8 mouse cellular contexts compared by ENCODE assay signal in genomic region chr17:27153773-27154193, GRCm38 (mm10). TPM values are rescaled to one million over a fixed set of nuclear protein-coding genes. Genes with fewer than 3 reads are reported as not detected.
DNase-seq lines count a peak whose midpoint lies in the region; ATAC-seq lines count a peak whose summit lies in the region.
"Had no signal": no experiment of that assay in that cellular context is flagged by ENCODE, and none has a peak within 500 bp of the region (broad histone marks: within the 10 kb centered on the region; RNA-seq: fewer than 3 reads in every experiment).

No protein-coding gene starts in this region.

- peaks cover 30% of the 10 kb centered on the region for H3K4me1 ChIP-seq in embryonic facial prominence, embryonic 14.5 days (ENCODE audit: control insufficient read depth, insufficient read depth, low read length)
- H3K4me1 ChIP-seq in stomach, embryonic 15.5 days, result peaks cover 20% of the 10 kb centered on the region

- no peak for ATAC-seq in embryonic facial prominence, embryonic 14.5 days (ENCODE audit: low read depth)
- ATAC-seq in stomach, embryonic 15.5 days (ENCODE audit: insufficient read depth, low FRiP score, low read depth), result no peak

- peak; percentile 33 for DNase-seq in ovary, postnatal 36 days (ENCODE audit: low spot score)
- no peak for DNase-seq in ovary, adult 18-20 months (ENCODE audit: low spot score)
- DNase-seq in embryonic facial prominence, embryonic 14.5 days (ENCODE audit: low spot score), result no peak
- DNase-seq in heart, postnatal 14 days, result peak; percentile 64 to 74
- DNase-seq in spleen, adult 12 weeks (ENCODE audit: low spot score), result no peak
- DNase-seq in layer of hippocampus, adult 11-12 months (ENCODE audit: low spot score), result no peak

- 33% methylated on average over 7 of the region's 9 CpGs for WGBS in embryonic facial prominence, embryonic 14.5 days
- 67% methylated on average over 9 of the region's 9 CpGs for WGBS in stomach, embryonic 15.5 days

- intact Hi-C loops in heart, postnatal 14 days (cut with DNase I), result no loop called here

- no peaks in the 10 kb centered on the region for H3K27me3 ChIP-seq in embryonic facial prominence, embryonic 14.5 days (replicated peaks; ENCODE audit: control insufficient read depth, insufficient read depth, low read length)
- no peaks in the 10 kb centered on the region for H3K27me3 ChIP-seq in stomach, embryonic 15.5 days (replicated peaks)

- no peak overlapping the region for H3K4me3 ChIP-seq in embryonic facial prominence, embryonic 14.5 days (ENCODE audit: low read depth, low read length)
- no peak overlapping the region for H3K4me3 ChIP-seq in stomach, embryonic 15.5 days (replicated peaks)

- H3K36me3 ChIP-seq in embryonic facial prominence, embryonic 14.5 days (ENCODE audit: control insufficient read depth, insufficient read depth, low read length), result no peaks in the 10 kb centered on the region
- no peaks in the 10 kb centered on the region for H3K36me3 ChIP-seq in stomach, embryonic 15.5 days

- no peak overlapping the region for H3K4me2 ChIP-seq in embryonic facial prominence, embryonic 14.5 days (ENCODE audit: low read depth, low read length)
- H3K4me2 ChIP-seq in stomach, embryonic 15.5 days, result no peak overlapping the region

- H3K9ac ChIP-seq in embryonic facial prominence, embryonic 14.5 days (ENCODE audit: low read depth, low read length), result 0 out of 2 replicates have a peak overlapping the region, but pooled peaks have one; percentile 14
- H3K9ac ChIP-seq in stomach, embryonic 15.5 days, result no peak overlapping the region

- peak overlapping the region; percentile 34 for H3K27ac ChIP-seq in embryonic facial prominence, embryonic 14.5 days (replicated peaks; ENCODE audit: low read depth, low read length)
- peak overlapping the region; percentile 76 for H3K27ac ChIP-seq in stomach, embryonic 15.5 days

- H3K9me3 ChIP-seq in embryonic facial prominence, embryonic 14.5 days (ENCODE audit: control insufficient read depth, low read length), result no peaks in the 10 kb centered on the region
- no peaks in the 10 kb centered on the region for H3K9me3 ChIP-seq in stomach, embryonic 15.5 days

RNA-seq across cellular contexts. Expression of gene Ip6k3, which starts 13.8 kb away (rescaled TPM):
- polyA plus RNA-seq in embryonic facial prominence, embryonic 14.5 days (2014; fragmentation: Nextera tagmentation; extraction: Ambion mirVana), result 0.59 and 1.1 TPM in 2 replicates
- 10 to 100 TPM in 1 of 2 experiments, 1 to 10 TPM in 1; 8.9 to 10.7 TPM for total RNA-seq in heart, postnatal 14 days (2021)
- 0.18 and 0.21 TPM in 2 replicates for polyA plus RNA-seq in stomach, embryonic 15.5 days (2015; fragmentation: Nextera tagmentation; extraction: Ambion mirVana)
- total RNA-seq: hematopoietic stem cell, adult 5-6 weeks had no signal

RNA-seq across cellular contexts. Expression of gene Uqcc2, which starts 20.1 kb away (rescaled TPM):
- polyA plus RNA-seq in embryonic facial prominence, embryonic 14.5 days (2014; fragmentation: Nextera tagmentation; extraction: Ambion mirVana), result 343 and 350 TPM in 2 replicates
- 100 to 1,000 TPM; 270 to 283 TPM for total RNA-seq in heart, postnatal 14 days (2021)
- 267 and 309 TPM in 2 replicates for polyA plus RNA-seq in stomach, embryonic 15.5 days (2015; fragmentation: Nextera tagmentation; extraction: Ambion mirVana)

RNA-seq across cellular contexts. Expression of gene Lemd2, which starts 50.5 kb away (rescaled TPM):
- polyA plus RNA-seq in embryonic facial prominence, embryonic 14.5 days (2014; fragmentation: Nextera tagmentation; extraction: Ambion mirVana), result 15.1 and 16.0 TPM in 2 replicates
- total RNA-seq in heart, postnatal 14 days (2021), result 10 to 100 TPM; 27.4 to 28.6 TPM
- 12.7 and 14.7 TPM in 2 replicates for polyA plus RNA-seq in stomach, embryonic 15.5 days (2015; fragmentation: Nextera tagmentation; extraction: Ambion mirVana)

Comparison
In these comparisons a context has a peak if more than half of its experiments do, and no peak if none do; other contexts are left out.
1. DNase-seq: peak in ovary, postnatal 36 days (single experiment) and heart, postnatal 14 days (2 of 2); none in ovary, adult 18-20 months (single experiment), embryonic facial prominence, embryonic 14.5 days (single experiment), spleen, adult 12 weeks (single experiment) and layer of hippocampus, adult 11-12 months (single experiment).